Mouse (Mus musculus) liver, embryonic 14.5 days (tissue): Measurements from ENCODE around the gene Mymx. TPM values are rescaled to one million over a fixed set of nuclear protein-coding genes. Genes with fewer than 3 reads are reported as not detected.
A peak's percentile ranks its signal among the peaks of the same experiment; 100 is the strongest.
"Not testable (repeated sequence)": the region's sequence is repeated elsewhere in the genome, so short reads cannot be mapped to it uniquely, and the experiment has no call there.

Source experiments
- ATAC-seq: fragments of 200-750 bp; cut with Nextera tagmentation; 2 replicates; pipeline ENCODE4 v1.8.0; 2017; ENCODE audit warnings: moderate number of reproducible peaks, mild to moderate bottlenecking, moderate library complexity; ENCODE audit not compliant: insufficient read depth
- DNase-seq, 3 experiments: peaks; one replicate each; pipeline ENCODE4 v3.0.0-alpha.2; 2012 to 2013; ENCODE audit warnings: low read depth in 3 of 3, low spot score in 3 of 3
- H3K27ac ChIP-seq: fragments of 300-500 bp; sonication (generic); 2 replicates; pipeline ENCODE4 v1.5.1; 2014; ENCODE audit warnings: moderate library complexity, mild to moderate bottlenecking, control low read depth, inconsistent platforms
- H3K27me3 ChIP-seq: fragments of 300-500 bp; sonication (generic); 2 replicates; pipeline ENCODE4 v1.6.1; 2014; ENCODE audit warnings: mild to moderate bottlenecking, low read length, moderate library complexity; ENCODE audit not compliant: control insufficient read depth, insufficient read depth
- H3K36me3 ChIP-seq: fragments of 300-500 bp; sonication (generic); replicated peaks from 2 replicates; pipeline ENCODE4 v1.6.1; 2014; ENCODE audit warnings: low read depth; ENCODE audit not compliant: control insufficient read depth, insufficient read depth
- H3K4me1 ChIP-seq, 2 experiments: fragments of 200-500 bp in 1 of 2; fragments of 300-500 bp in 1 of 2; sonication (generic) in 1 of 2; replicated peaks; 2 replicates each; pipeline ENCODE4 v1.6.1; 2012 to 2014; ENCODE audit warnings: antibody characterized with exemption in 1 of 2, inconsistent platforms in 1 of 2, low read length in 1 of 2; ENCODE audit not compliant: control insufficient read depth in 2 of 2, insufficient read depth in 2 of 2
- H3K4me2 ChIP-seq: fragments of 300-500 bp; sonication (generic); 2 replicates; pipeline ENCODE4 v1.6.1; 2014; ENCODE audit warnings: low read depth, mild to moderate bottlenecking, control low read depth, moderate library complexity
- H3K4me3 ChIP-seq, 2 experiments: fragments of 200-500 bp in 1 of 2; fragments of 300-500 bp in 1 of 2; sonication (generic) in 1 of 2; 2 replicates each; pipeline ENCODE4 v1.5.1; 2012 to 2014; ENCODE audit warnings: low read depth in 2 of 2, low read length in 2 of 2, mild to moderate bottlenecking in 2 of 2, control low read depth in 1 of 2, inconsistent platforms in 1 of 2, moderate library complexity in 1 of 2; ENCODE audit not compliant: insufficient read depth in 1 of 2
- H3K9ac ChIP-seq: fragments of 300-500 bp; sonication (generic); replicated peaks from 2 replicates; pipeline ENCODE4 v1.6.1; 2014; ENCODE audit warnings: mild to moderate bottlenecking, control low read depth, moderate library complexity
- H3K9me3 ChIP-seq: fragments of 300-500 bp; sonication (generic); 2 replicates; pipeline ENCODE4 v1.6.1; 2016; ENCODE audit warnings: low read length, mixed read lengths; ENCODE audit not compliant: control insufficient read depth
- CTCF ChIP-seq: IDR thresholded peaks from 2 replicates; pipeline ENCODE4 v1.5.1; 2016; ENCODE audit warnings: antibody characterized with exemption, low read depth, control low read depth
- EP300 ChIP-seq: IDR thresholded peaks from 2 replicates; pipeline ENCODE4 v1.6.1; 2016; ENCODE audit warnings: antibody characterized with exemption, low read depth
- WGBS: fragments of 180-500 bp; shearing (Covaris S2); extraction: QIAGEN DNeasy Blood & Tissue Kit; methylation state at CpG from one replicate; pipeline ENCODE4 v1.1.7; 2014; ENCODE audit not compliant: insufficient replicate concordance; 5-methylcytosine and 5-hydroxymethylcytosine counted together
- polyA plus RNA-seq, 2 experiments: library from polyadenylated mRNA; depleted of rRNA in 1 of 2; stranded (reverse) in 1 of 2; unstranded in 1 of 2; fragments of >200 nt; fragmentation: Nextera tagmentation in 1 of 2; extraction: Ambion mirVana in 1 of 2; gene quantifications; 2 replicates each; pipeline versions ENCODE4 v1.2.1 to v1.2.3; 2012 to 2014

The Mymx gene
- polyA plus RNA-seq, 2 experiments: not detected

DNA sequence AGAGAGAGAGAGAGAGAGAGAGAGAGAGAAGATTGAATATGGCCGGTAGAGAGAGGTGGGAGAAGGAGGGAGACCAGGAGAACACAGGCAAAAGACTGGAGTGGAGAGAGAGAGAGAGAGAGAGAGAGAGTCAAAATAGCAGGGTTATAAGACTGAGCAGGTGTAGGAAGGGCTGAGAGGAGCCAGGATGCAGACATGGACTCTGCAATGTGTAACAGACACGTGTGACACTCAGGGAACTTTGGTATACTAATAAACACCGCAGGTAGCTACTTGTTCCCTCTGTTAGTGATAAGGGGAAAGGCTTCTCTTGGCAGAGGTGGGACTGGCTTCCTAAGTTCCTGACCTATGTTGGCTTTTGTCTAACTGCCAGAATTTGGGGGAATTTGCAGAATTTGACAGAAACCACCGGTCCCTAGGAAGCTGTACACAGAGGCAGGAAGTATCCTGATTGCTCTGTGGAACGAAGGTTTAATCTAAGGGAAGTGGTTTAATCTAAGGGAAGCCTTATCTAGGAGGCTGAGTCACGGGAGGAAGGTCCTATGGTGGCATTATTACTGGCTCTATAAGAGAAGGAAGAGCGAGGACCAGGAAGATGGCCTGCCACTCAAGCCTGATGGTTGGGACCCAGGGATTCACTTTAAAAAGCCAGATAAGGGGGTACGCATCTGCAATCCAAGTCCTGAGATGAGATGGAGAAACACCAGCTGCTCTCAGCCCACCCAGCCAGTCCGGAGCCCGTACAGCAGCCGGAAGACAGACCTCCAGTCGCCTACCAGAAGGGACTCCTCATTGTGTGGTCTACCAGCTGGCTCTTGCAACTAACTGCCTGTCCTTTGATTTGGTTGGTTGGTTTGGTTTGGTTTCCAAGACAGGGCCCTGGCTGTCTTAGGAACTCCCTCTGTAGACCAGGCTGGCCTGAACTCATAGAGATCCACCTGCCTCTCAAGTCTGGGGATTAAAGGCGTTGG lies 27.3 kb upstream of the Mymx start:
- Histone ChIP-seq H3K27me3 (no peaks in the 10 kb centered on the region; the same call in 1 of the 2 replicates), H3K9me3 (no peaks in the 10 kb centered on the region), H3K27ac (no peak overlapping the region), H3K36me3 (no peaks in the 10 kb centered on the region), H3K4me1 (peaks cover 0 to 21% of the 10 kb centered on the region in 2 experiments; a peak in 3 of 4 replicates), H3K4me3 (no peak overlapping the region), H3K9ac (no peak overlapping the region), H3K4me2 (peak overlapping the region; percentile 67)
- DNase-seq (no peak), ATAC-seq (no peak)
- TF ChIP-seq CTCF (no peak), EP300 (no peak)
- 35% methylated on average over 13 of the region's 13 CpGs for WGBS

DNA sequence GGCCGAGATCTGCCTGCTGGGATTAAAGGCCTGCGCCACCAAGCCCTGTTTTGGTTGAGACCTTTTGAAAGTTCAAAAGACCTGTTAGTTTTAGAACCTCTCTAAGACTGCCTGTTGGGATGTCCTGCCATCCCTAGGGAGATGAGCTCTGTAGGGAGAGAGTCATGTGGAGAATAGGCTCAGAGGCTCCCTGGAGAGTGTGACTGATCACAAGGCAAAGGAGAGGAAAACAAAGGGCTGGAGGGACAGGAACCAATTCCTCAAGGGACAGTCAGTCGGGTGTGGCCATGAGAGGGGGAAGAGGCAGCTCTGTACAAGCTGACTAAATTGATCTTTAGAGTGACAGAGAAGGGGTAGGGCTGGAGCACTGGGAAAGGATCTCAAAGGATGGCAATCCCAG lies 26.3 kb upstream of the Mymx start:
- ATAC-seq: no peak
- WGBS: 60% methylated on average over 3 of the region's 3 CpGs
- H3K27me3 ChIP-seq: no peaks in the 10 kb centered on the region; the same call in 1 of the 2 replicates
- TF ChIP-seq EP300: no peak
- no peak for TF ChIP-seq CTCF
- H3K36me3 ChIP-seq: no peaks in the 10 kb centered on the region
- no peak overlapping the region for H3K9ac ChIP-seq
- peaks cover 0 to 21% of the 10 kb centered on the region in 2 experiments; a peak in 3 of 4 replicates for H3K4me1 ChIP-seq
- no peak overlapping the region for H3K4me3 ChIP-seq
- no peaks in the 10 kb centered on the region for H3K9me3 ChIP-seq
- H3K4me2 ChIP-seq: no peak overlapping the region
- DNase-seq: no peak
- H3K27ac ChIP-seq: no peak overlapping the region

DNA sequence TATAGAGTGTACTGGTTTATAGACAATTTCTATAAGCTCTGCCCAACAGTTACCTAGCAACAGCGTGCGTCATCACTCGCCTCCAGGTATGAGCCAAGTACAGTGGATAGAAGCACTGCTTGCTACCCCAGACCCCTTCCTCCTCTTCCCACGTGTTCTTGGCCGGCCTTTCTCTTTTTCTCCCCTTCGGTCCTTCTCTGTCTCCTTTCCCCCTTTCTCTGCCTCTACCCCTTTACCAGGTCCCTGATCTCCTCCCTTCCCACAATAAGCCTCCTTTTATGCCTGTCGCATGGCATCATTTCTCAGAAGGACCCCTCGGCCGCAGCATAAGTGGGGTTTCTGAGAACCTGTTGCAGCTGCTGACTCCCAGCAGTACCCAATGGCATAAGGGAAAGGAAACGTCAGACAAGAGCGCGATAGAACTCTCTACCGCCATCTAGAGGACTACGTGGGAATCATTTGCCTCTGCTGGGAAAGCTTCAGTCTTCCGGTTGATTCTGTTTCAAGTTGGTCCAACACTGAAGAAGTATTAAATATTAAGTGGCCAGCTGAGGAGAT lies 24.8 kb upstream of the Mymx start:
- TF ChIP-seq EP300 (no peak), CTCF (peak; percentile 93)
- ATAC-seq: peak; percentile 47; the same call in 1 of the 2 replicates

DNA sequence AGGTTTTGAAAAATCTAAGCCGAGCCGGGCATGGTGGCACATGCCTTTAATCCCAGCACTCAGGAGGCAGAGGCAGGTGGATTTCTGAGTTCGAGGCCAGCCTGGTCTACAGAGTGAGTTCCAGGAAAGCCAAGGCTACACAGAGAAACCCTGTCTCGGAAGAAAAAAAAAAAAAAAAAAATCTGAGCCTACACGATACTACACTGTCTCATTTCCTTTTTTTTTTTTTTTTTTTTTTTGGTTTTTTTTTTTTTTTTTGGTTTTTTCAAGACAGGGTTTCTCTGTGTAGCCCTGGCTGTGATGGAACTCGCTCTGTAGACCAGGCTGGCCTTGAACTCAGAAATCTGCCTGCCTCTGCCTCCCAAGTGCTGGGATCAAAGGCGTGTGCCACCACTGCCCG lies 21.5 kb upstream of the Mymx start:
- not testable (repeated sequence) for H3K4me2 ChIP-seq, DNase-seq, H3K9me3 ChIP-seq, H3K27ac ChIP-seq, H3K9ac ChIP-seq, ATAC-seq, H3K36me3 ChIP-seq, H3K27me3 ChIP-seq, H3K4me3 ChIP-seq
- WGBS: 59% methylated on average over 8 of the region's 8 CpGs
- H3K4me1 ChIP-seq: peaks cover 3 to 26% of the 10 kb centered on the region in 2 experiments; a peak in 3 of 4 replicates

More for the DNA sequence above, 24.8 kb upstream of the Mymx start:
- peak; percentile 66 to 77 (median 69) for DNase-seq
- Histone ChIP-seq H3K4me3 (peak overlapping the region in 1 of 2 experiments; percentile 24; a peak in 1 of 4 replicates), H3K27me3 (no peaks in the 10 kb centered on the region; the same call in 1 of the 2 replicates), H3K9ac (no peak overlapping the region), H3K9me3 (no peaks in the 10 kb centered on the region), H3K4me1 (peaks cover 0 to 21% of the 10 kb centered on the region in 2 experiments; a peak in 3 of 4 replicates), H3K4me2 (peak overlapping the region; percentile 31), H3K27ac (no peak overlapping the region), H3K36me3 (no peaks in the 10 kb centered on the region)
- 21% methylated on average over 15 of the region's 15 CpGs for WGBS
